Mouse (Mus musculus): Measurements from ENCODE around the gene Zfp180. TPM values are rescaled to one million over a fixed set of nuclear protein-coding genes. Genes with fewer than 3 reads are reported as not detected.
A peak's percentile ranks its signal among the peaks of the same experiment; 100 is the strongest.

The Zfp180 gene
- polyA plus RNA-seq, 1 experiment = 36.3 TPM

GRCm38 (mm10) chr7:24105144-24105703 lies 23.5 kb downstream of the Zfp180 start:
- DNase-seq = no peak
- 95% methylated on average over 18 of the region's 18 CpGs for WGBS
- TF ChIP-seq CTCF (IDR thresholded peaks at IDR 0.05; ENCODE audit: borderline replicate concordance, insufficient read depth, low read depth, low read length) (no peak), POLR2A (IDR thresholded peaks at IDR 0.05; ENCODE audit: borderline replicate concordance, insufficient read depth, low read length) (no peak)
- H3K4me1 ChIP-seq (ENCODE audit: control insufficient read depth, insufficient read depth, low read length) = no peaks in the 10 kb centered on the region
- H3K27me3 ChIP-seq (ENCODE audit: control insufficient read depth, insufficient read depth, low read length) = 0 out of 2 replicates have a peak, but pooled peaks cover 1% of the 10 kb centered on the region
- no peak overlapping the region for H3K4me3 ChIP-seq (replicated peaks; ENCODE audit: insufficient read depth, low read depth, low read length)
- no peak overlapping the region for H3K27ac ChIP-seq (ENCODE audit: insufficient read depth, low read length)

DNA sequence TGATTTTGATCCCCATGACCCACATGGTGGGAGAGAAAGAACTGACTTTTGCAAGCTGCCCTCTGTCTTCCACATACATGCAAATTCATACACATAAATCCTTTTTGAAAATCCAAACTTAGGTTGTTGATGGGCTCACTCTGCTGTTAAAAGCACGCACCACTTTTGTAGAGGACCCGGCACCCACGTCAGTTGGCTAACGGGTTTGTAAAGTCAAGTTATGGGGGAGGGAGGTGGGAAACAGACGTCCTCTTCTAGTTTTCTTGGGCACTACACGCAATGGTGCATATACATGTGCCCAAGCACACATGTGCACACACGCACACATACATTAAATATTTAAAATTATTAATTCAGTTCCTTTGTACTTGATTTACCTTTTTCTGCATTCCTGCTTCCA lies 29.1 kb downstream of the Zfp180 start:
- Histone ChIP-seq H3K4me1 (ENCODE audit: control insufficient read depth, insufficient read depth, low read length) (no peaks in the 10 kb centered on the region), H3K4me3 (replicated peaks; ENCODE audit: insufficient read depth, low read depth, low read length) (no peak overlapping the region), H3K27ac (ENCODE audit: insufficient read depth, low read length) (no peak overlapping the region), H3K27me3 (ENCODE audit: control insufficient read depth, insufficient read depth, low read length) (no peaks in the 10 kb centered on the region)
- TF ChIP-seq POLR2A (IDR thresholded peaks at IDR 0.05; ENCODE audit: borderline replicate concordance, insufficient read depth, low read length) (no peak), CTCF (IDR thresholded peaks at IDR 0.05; ENCODE audit: borderline replicate concordance, insufficient read depth, low read depth, low read length) (no peak)
- 96% methylated on average over 7 of the region's 7 CpGs for WGBS
- no peak for DNase-seq

GRCm38 (mm10) chr7:24111772-24112155 lies 30.0 kb downstream of the Zfp180 start:
- TF ChIP-seq CTCF (IDR thresholded peaks at IDR 0.05; ENCODE audit: borderline replicate concordance, insufficient read depth, low read depth, low read length) (no peak), POLR2A (IDR thresholded peaks at IDR 0.05; ENCODE audit: borderline replicate concordance, insufficient read depth, low read length) (no peak)
- WGBS = under 1% methylated on average over 9 of the region's 9 CpGs
- Histone ChIP-seq H3K4me3 (replicated peaks; ENCODE audit: insufficient read depth, low read depth, low read length) (peak overlapping the region; percentile 94), H3K27ac (ENCODE audit: insufficient read depth, low read length) (no peak overlapping the region), H3K4me1 (ENCODE audit: control insufficient read depth, insufficient read depth, low read length) (no peaks in the 10 kb centered on the region), H3K27me3 (ENCODE audit: control insufficient read depth, insufficient read depth, low read length) (no peaks in the 10 kb centered on the region)
- DNase-seq = no peak

GRCm38 (mm10) chr7:24112156-24112856 lies 30.6 kb downstream of the Zfp180 start, which contains the start of gene Zfp112:
Zfp112 (plus strand) TSS chr7:24112314.
- Histone ChIP-seq H3K4me1 (ENCODE audit: control insufficient read depth, insufficient read depth, low read length) (no peaks in the 10 kb centered on the region), H3K4me3 (replicated peaks; ENCODE audit: insufficient read depth, low read depth, low read length) (peak within 1 kb of the TSS; percentile 94), H3K27ac (ENCODE audit: insufficient read depth, low read length) (peak within 1 kb of the TSS; percentile 45), H3K27me3 (ENCODE audit: control insufficient read depth, insufficient read depth, low read length) (no peaks in the 10 kb centered on the region)
- WGBS = under 1% methylated on average over 23 of the region's 23 CpGs
- TF ChIP-seq CTCF (IDR thresholded peaks at IDR 0.05; ENCODE audit: borderline replicate concordance, insufficient read depth, low read depth, low read length) (no peak), POLR2A (IDR thresholded peaks at IDR 0.05; ENCODE audit: borderline replicate concordance, insufficient read depth, low read length) (peak; percentile 61; the same call in 1 of the 2 replicates)
- peak; percentile 89 to 95 for DNase-seq

DNA sequence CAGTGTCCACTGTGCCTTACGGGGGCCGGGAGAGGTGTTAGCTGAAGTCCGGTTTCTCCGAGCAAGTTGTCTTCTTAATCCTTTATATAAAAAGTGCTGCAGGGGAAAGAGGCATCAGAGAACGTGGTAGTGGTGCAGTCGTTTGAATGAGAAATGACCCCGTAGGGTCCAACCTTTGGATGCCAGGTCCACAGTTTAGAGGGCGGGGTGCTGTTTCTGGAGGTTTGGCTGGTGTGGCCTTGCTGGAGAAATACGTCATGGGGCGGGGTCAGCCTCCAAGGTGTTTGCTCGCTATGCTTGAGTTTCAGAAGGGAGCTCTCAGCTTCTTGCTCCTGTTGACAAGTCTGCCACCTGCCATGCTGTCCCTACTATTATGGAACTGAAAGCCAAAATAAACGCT lies 31.3 kb downstream of the Zfp180 start:
- Histone ChIP-seq H3K4me3 (replicated peaks; ENCODE audit: insufficient read depth, low read depth, low read length) (peak overlapping the region; percentile 93), H3K27ac (ENCODE audit: insufficient read depth, low read length) (peak overlapping the region; percentile 45), H3K4me1 (ENCODE audit: control insufficient read depth, insufficient read depth, low read length) (no peaks in the 10 kb centered on the region), H3K27me3 (ENCODE audit: control insufficient read depth, insufficient read depth, low read length) (no peaks in the 10 kb centered on the region)
- WGBS = 6% methylated on average over 12 of the region's 12 CpGs
- TF ChIP-seq POLR2A (IDR thresholded peaks at IDR 0.05; ENCODE audit: borderline replicate concordance, insufficient read depth, low read length) (0 out of 2 replicates have a peak, but pooled peaks have one; percentile 23), CTCF (IDR thresholded peaks at IDR 0.05; ENCODE audit: borderline replicate concordance, insufficient read depth, low read depth, low read length) (no peak)
- DNase-seq = peak; percentile 62 to 77

- TF ChIP-seq POLR2A (IDR thresholded peaks at IDR 0.05; ENCODE audit: borderline replicate concordance, insufficient read depth, low read length) = no peak
- TF ChIP-seq CTCF (IDR thresholded peaks at IDR 0.05; ENCODE audit: borderline replicate concordance, insufficient read depth, low read depth, low read length) = no peak
- 82% methylated on average over 4 of the region's 4 CpGs for WGBS
- no peaks in the 10 kb centered on the region for H3K27me3 ChIP-seq (ENCODE audit: control insufficient read depth, insufficient read depth, low read length)
- no peaks in the 10 kb centered on the region for H3K4me1 ChIP-seq (ENCODE audit: control insufficient read depth, insufficient read depth, low read length)
- H3K4me3 ChIP-seq (replicated peaks; ENCODE audit: insufficient read depth, low read depth, low read length) = no peak overlapping the region
- DNase-seq = no peak
- H3K27ac ChIP-seq (ENCODE audit: insufficient read depth, low read length) = no peak overlapping the region
Observed at GRCm38 (mm10) chr7:24116655-24117054, 34.9 kb downstream of the Zfp180 start.

GRCm38 (mm10) chr7:24133425-24133995 lies 51.8 kb downstream of the Zfp180 start:
- Histone ChIP-seq H3K27ac (ENCODE audit: insufficient read depth, low read length) (no peak overlapping the region), H3K4me1 (ENCODE audit: control insufficient read depth, insufficient read depth, low read length) (peaks cover 3% of the 10 kb centered on the region; the same call in 1 of the 2 replicates), H3K4me3 (replicated peaks; ENCODE audit: insufficient read depth, low read depth, low read length) (peak overlapping the region; percentile 92), H3K27me3 (ENCODE audit: control insufficient read depth, insufficient read depth, low read length) (no peaks in the 10 kb centered on the region)
- TF ChIP-seq POLR2A (IDR thresholded peaks at IDR 0.05; ENCODE audit: borderline replicate concordance, insufficient read depth, low read length) (no peak), CTCF (IDR thresholded peaks at IDR 0.05; ENCODE audit: borderline replicate concordance, insufficient read depth, low read depth, low read length) (no peak)
- DNase-seq = no peak
- WGBS = 16% methylated on average over 6 of the region's 6 CpGs
